Mouse (Mus musculus) intestine, embryonic 14.5 days (tissue): ENCODE results near the gene Cmbl. TPM values are rescaled to one million over a fixed set of nuclear protein-coding genes. Genes with fewer than 3 reads are reported as not detected.

ENCODE experiments used
- ATAC-seq: fragments of 200-750 bp; cut with Nextera tagmentation; replicated peaks from 2 replicates; pipeline ENCODE4 v1.8.0; 2017; ENCODE audit warnings: low read depth, moderate number of reproducible peaks, moderate TSS enrichment, moderate library complexity; ENCODE audit not compliant: low FRiP score, low TSS enrichment
- DNase-seq: peaks from one replicate; pipeline ENCODE4 v3.0.0-alpha.2; 2018; ENCODE audit warnings: low spot score
- H3K27ac ChIP-seq: fragments of 300-500 bp; sonication (generic); 2 replicates; pipeline ENCODE4 v1.5.1; 2014; ENCODE audit warnings: low read depth, mild to moderate bottlenecking, control low read depth
- H3K27me3 ChIP-seq: fragments of 300-500 bp; sonication (generic); replicated peaks from 2 replicates; pipeline ENCODE4 v1.6.1; 2014; ENCODE audit warnings: low read length, control low read depth; ENCODE audit not compliant: control insufficient read depth, insufficient read depth
- H3K36me3 ChIP-seq: fragments of 300-500 bp; sonication (generic); 2 replicates; pipeline ENCODE4 v1.6.1; 2014; ENCODE audit warnings: low read length, control low read depth; ENCODE audit not compliant: control insufficient read depth, insufficient read depth
- H3K4me1 ChIP-seq: fragments of 300-500 bp; sonication (generic); replicated peaks from 2 replicates; pipeline ENCODE4 v1.6.1; 2014; ENCODE audit warnings: low read length, control low read depth, mixed read lengths; ENCODE audit not compliant: control insufficient read depth, insufficient read depth
- H3K4me2 ChIP-seq: fragments of 300-500 bp; sonication (generic); 2 replicates; pipeline ENCODE4 v1.6.1; 2014; ENCODE audit warnings: low read length
- H3K4me3 ChIP-seq: fragments of 300-500 bp; sonication (generic); 2 replicates; pipeline ENCODE4 v1.5.1; 2014; ENCODE audit warnings: low read depth, low read length, control low read depth, mixed read lengths
- H3K9ac ChIP-seq: fragments of 300-500 bp; sonication (generic); 2 replicates; pipeline ENCODE4 v1.6.1; 2014; ENCODE audit warnings: mild to moderate bottlenecking, low read length
- H3K9me3 ChIP-seq: fragments of 300-500 bp; sonication (generic); 2 replicates; pipeline ENCODE4 v1.6.1; 2016; ENCODE audit warnings: low read length, control low read depth; ENCODE audit not compliant: control insufficient read depth
- WGBS: fragments of 180-500 bp; shearing (Covaris S2); extraction: QIAGEN DNeasy Blood & Tissue Kit; methylation state at CpG from one replicate; pipeline ENCODE4 v1.1.7; 2014; 5-methylcytosine and 5-hydroxymethylcytosine counted together
- polyA plus RNA-seq: library from polyadenylated mRNA; unstranded; fragments of >200 nt; fragmentation: Nextera tagmentation; extraction: Ambion mirVana; gene quantifications from 2 replicates; pipeline ENCODE4 v1.2.1, GENCODE M21; 2014

Cmbl gene
- polyA plus RNA-seq, 1 experiment from 2014 or later = 12.0 TPM

- H3K27ac ChIP-seq = no peak overlapping the region
- no peak for DNase-seq
- H3K27me3 ChIP-seq = no peaks in the 10 kb centered on the region
- no peak overlapping the region for H3K9ac ChIP-seq
- no peak for ATAC-seq
- peaks cover 14% of the 10 kb centered on the region for H3K4me1 ChIP-seq
- no peak overlapping the region for H3K4me2 ChIP-seq
- H3K9me3 ChIP-seq = no peaks in the 10 kb centered on the region
- no peak overlapping the region for H3K4me3 ChIP-seq
- WGBS = 49% methylated on average over 7 of the region's 7 CpGs
- peaks cover 77% of the 10 kb centered on the region for H3K36me3 ChIP-seq
These were observed 30.5 kb downstream of the Cmbl start for GRCm38 (mm10) chr15:31595651-31596050.

- Histone ChIP-seq H3K9ac (no peak overlapping the region), H3K4me2 (peak overlapping the region; percentile 100), H3K36me3 (peaks cover 35% of the 10 kb centered on the region), H3K4me3 (no peak overlapping the region), H3K4me1 (peaks cover 17% of the 10 kb centered on the region), H3K27me3 (no peaks in the 10 kb centered on the region), H3K27ac (no peak overlapping the region), H3K9me3 (no peaks in the 10 kb centered on the region)
- 73% methylated on average over 4 of the region's 4 CpGs for WGBS
- ATAC-seq = no peak
- no peak for DNase-seq
These were observed 34.6 kb downstream of the Cmbl start for GRCm38 (mm10) chr15:31599834-31600233.

- peak overlapping the region; percentile 100 for H3K4me2 ChIP-seq
- peak overlapping the region; percentile 99 for H3K4me3 ChIP-seq
- H3K9me3 ChIP-seq = no peaks in the 10 kb centered on the region
- peak overlapping the region; percentile 78 for H3K27ac ChIP-seq
- H3K27me3 ChIP-seq = no peaks in the 10 kb centered on the region
- peak overlapping the region; percentile 96 for H3K9ac ChIP-seq
- DNase-seq (no peak), ATAC-seq (peak; percentile 76)
- peaks cover 20% of the 10 kb centered on the region for H3K4me1 ChIP-seq
- peaks cover 21% of the 10 kb centered on the region for H3K36me3 ChIP-seq
- WGBS = under 1% methylated on average over 33 of the region's 33 CpGs
These were observed 36.1 kb downstream of the Cmbl start for GRCm38 (mm10) chr15:31601279-31601645.

- ATAC-seq (peak; percentile 91), DNase-seq (peak; percentile 100)
- Histone ChIP-seq H3K4me2 (peak within 1 kb of the TSS; percentile 100), H3K27ac (peak within 1 kb of the TSS; percentile 78), H3K9me3 (no peaks in the 10 kb centered on the region), H3K36me3 (peaks cover 16% of the 10 kb centered on the region), H3K9ac (peak within 1 kb of the TSS; percentile 96), H3K27me3 (no peaks in the 10 kb centered on the region), H3K4me1 (peaks cover 20% of the 10 kb centered on the region), H3K4me3 (peak within 1 kb of the TSS; percentile 99)
- WGBS = under 1% methylated on average over 63 of the region's 63 CpGs
These were observed 36.6 kb downstream of the Cmbl start, which contains the start of the genes Cct5 and Fam173b for GRCm38 (mm10) chr15:31601646-31602374. Cct5 (minus strand) TSS chr15:31601804. Fam173b (plus strand) TSS chr15:31601852.

- DNase-seq (peak; percentile 74), ATAC-seq (peak; percentile 57)
- H3K27me3 ChIP-seq = no peaks in the 10 kb centered on the region
- H3K9ac ChIP-seq = peak overlapping the region; percentile 96
- H3K4me1 ChIP-seq = peaks cover 20% of the 10 kb centered on the region
- peak overlapping the region; percentile 99 for H3K4me3 ChIP-seq
- peaks cover 10% of the 10 kb centered on the region for H3K36me3 ChIP-seq
- peak overlapping the region; percentile 78 for H3K27ac ChIP-seq
- H3K4me2 ChIP-seq = peak overlapping the region; percentile 60
- no peaks in the 10 kb centered on the region for H3K9me3 ChIP-seq
- 3% methylated on average over 15 of the region's 15 CpGs for WGBS
These were observed 37.2 kb downstream of the Cmbl start for GRCm38 (mm10) chr15:31602426-31602825.

- DNase-seq (no peak), ATAC-seq (no peak)
- H3K9me3 ChIP-seq = no peaks in the 10 kb centered on the region
- H3K36me3 ChIP-seq = peaks cover 4% of the 10 kb centered on the region; the same call in 1 of the 2 replicates
- H3K27me3 ChIP-seq = no peaks in the 10 kb centered on the region
- H3K9ac ChIP-seq = no peak overlapping the region
- 88% methylated on average over 13 of the region's 13 CpGs for WGBS
- H3K4me1 ChIP-seq = peaks cover 20% of the 10 kb centered on the region
- H3K4me2 ChIP-seq = peak overlapping the region; percentile 60
- H3K4me3 ChIP-seq = 0 out of 2 replicates have a peak overlapping the region, but pooled peaks have one; percentile 99
- no peak overlapping the region for H3K27ac ChIP-seq
These were observed 37.9 kb downstream of the Cmbl start for GRCm38 (mm10) chr15:31603113-31603512.

GRCm38 (mm10) chr15:31606821-31607220, 41.6 kb downstream of the Cmbl start:
- Histone ChIP-seq H3K36me3 (no peaks in the 10 kb centered on the region), H3K4me1 (peaks cover 6% of the 10 kb centered on the region; the same call in 1 of the 2 replicates), H3K4me2 (no peak overlapping the region), H3K27me3 (no peaks in the 10 kb centered on the region), H3K9ac (no peak overlapping the region), H3K4me3 (no peak overlapping the region), H3K27ac (no peak overlapping the region), H3K9me3 (no peaks in the 10 kb centered on the region)
- no peak for ATAC-seq
- DNase-seq = no peak
- 61% methylated on average over 6 of the region's 6 CpGs for WGBS

- Histone ChIP-seq H3K4me1 (no peaks in the 10 kb centered on the region), H3K4me2 (no peak overlapping the region), H3K27ac (no peak overlapping the region), H3K9me3 (no peaks in the 10 kb centered on the region), H3K4me3 (no peak overlapping the region), H3K9ac (no peak overlapping the region), H3K27me3 (no peaks in the 10 kb centered on the region), H3K36me3 (no peaks in the 10 kb centered on the region; the same call in 1 of the 2 replicates)
- ATAC-seq (no peak), DNase-seq (no peak)
- WGBS = 60% methylated on average over 3 of the region's 3 CpGs
These were observed 45.8 kb downstream of the Cmbl start for GRCm38 (mm10) chr15:31611027-31611426.

- no peak overlapping the region for H3K4me2 ChIP-seq
- H3K4me1 ChIP-seq = no peaks in the 10 kb centered on the region
- no peaks in the 10 kb centered on the region for H3K27me3 ChIP-seq
- ATAC-seq (no peak), DNase-seq (no peak)
- no peak overlapping the region for H3K4me3 ChIP-seq
- no peaks in the 10 kb centered on the region for H3K9me3 ChIP-seq
- H3K36me3 ChIP-seq = peaks cover 2% of the 10 kb centered on the region
- 91% methylated on average over 4 of the region's 4 CpGs for WGBS
- no peak overlapping the region for H3K9ac ChIP-seq
- H3K27ac ChIP-seq = no peak overlapping the region
These were observed 46.8 kb downstream of the Cmbl start for GRCm38 (mm10) chr15:31611976-31612375.
